Comparison of ENCODE assay signal across 8 mouse cellular contexts in the genomic region with DNA sequence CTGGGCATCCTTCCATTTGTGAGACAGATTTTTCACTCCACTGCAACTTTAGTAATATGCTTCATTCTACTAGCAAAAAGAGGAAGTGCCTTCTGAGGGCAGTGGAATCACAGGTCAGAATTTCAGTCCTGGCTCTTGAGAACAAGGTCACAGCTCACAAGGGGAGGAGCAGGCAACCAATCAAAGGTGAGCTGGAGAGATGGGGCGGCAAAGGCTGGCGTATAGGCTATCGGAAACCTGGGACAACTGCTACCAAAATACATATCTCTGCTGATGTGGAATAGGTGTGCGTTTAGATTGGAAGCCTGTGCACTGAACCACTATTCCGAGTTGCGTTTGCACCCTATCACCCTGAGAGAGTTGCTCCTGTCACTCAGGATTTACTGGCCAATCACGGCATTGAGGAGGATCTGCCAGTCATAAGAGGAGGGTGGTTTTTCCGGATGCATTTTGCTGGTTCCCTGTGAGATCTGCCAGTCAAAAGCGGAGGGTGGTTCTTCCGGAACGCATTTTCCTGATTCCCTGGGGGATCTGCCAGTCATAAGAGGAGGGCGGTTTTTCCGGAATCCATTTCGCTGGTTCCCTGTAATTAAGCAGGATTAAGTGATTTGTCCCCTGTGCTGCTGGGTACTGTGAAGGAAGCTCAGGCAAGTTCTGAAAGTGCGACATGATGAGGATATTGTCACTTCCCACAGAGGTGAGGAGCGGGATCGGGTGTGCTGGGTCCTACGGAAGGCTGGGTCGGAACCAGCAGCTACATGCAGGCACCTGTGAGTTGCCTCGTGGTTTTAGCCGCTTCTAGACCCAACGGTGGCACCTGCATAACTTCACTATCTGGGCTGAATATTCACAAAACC.
DNase-seq lines count a peak whose midpoint lies in the region; ATAC-seq lines count a peak whose summit lies in the region.
"Not testable (repeated sequence)": the region's sequence is repeated elsewhere in the genome, so short reads cannot be mapped to it uniquely, and the experiment has no call there.

No protein-coding gene starts in this region.

- not testable (repeated sequence) for H3K36me3 ChIP-seq in hindbrain, embryonic 14.5 days (replicated peaks; ENCODE audit: control insufficient read depth, insufficient read depth)

- peak overlapping the region; percentile 84 for H3K27ac ChIP-seq in hindbrain, embryonic 14.5 days

- not testable (repeated sequence) for H3K27me3 ChIP-seq in hindbrain, embryonic 14.5 days (ENCODE audit: control insufficient read depth, insufficient read depth, low read length)

- ATAC-seq in hindbrain, embryonic 14.5 days (ENCODE audit: low FRiP score): peak; percentile 100

- H3K4me1 ChIP-seq in hindbrain, embryonic 14.5 days (replicated peaks; ENCODE audit: control insufficient read depth, insufficient read depth, low read length): not testable (repeated sequence)

- WGBS in hindbrain, embryonic 14.5 days: under 1% methylated on average over 20 of the region's 22 CpGs

- peak overlapping the region; percentile 66 for H3K9ac ChIP-seq in hindbrain, embryonic 14.5 days

- DNase-seq in R1 (ENCODE audit: low read depth, low spot score): peak; percentile 100
- peak; percentile 88 for DNase-seq in cerebellum, postnatal 25 days
- peak; percentile 74 to 88 for DNase-seq in frontal cortex, postnatal 25 days (ENCODE audit: low spot score in 2 of 2)
- peak; percentile 95 for DNase-seq in hindbrain, embryonic 14.5 days (ENCODE audit: low spot score)
- DNase-seq in layer of hippocampus, postnatal 36 days: peak; percentile 90
- DNase-seq in lung, postnatal 36 days: peak; percentile 97
- peak; percentile 99 for DNase-seq in retina, postnatal 1 day
- peak; percentile 83 to 90 for DNase-seq in urinary bladder, adult 18-20 months (ENCODE audit: low spot score in 2 of 2)

- H3K4me3 ChIP-seq in hindbrain, embryonic 14.5 days (replicated peaks; ENCODE audit: low read length): peak overlapping the region; percentile 42

- H3K9me3 ChIP-seq in hindbrain, embryonic 14.5 days (ENCODE audit: control insufficient read depth, low read length): not testable (repeated sequence)

- H3K4me2 ChIP-seq in hindbrain, embryonic 14.5 days (replicated peaks): peak overlapping the region; percentile 61

Comparison
In these comparisons a context has a peak if more than half of its experiments do, and no peak if none do; other contexts are left out.
1. Peak in every context shown above with its lines: DNase-seq, ATAC-seq, H3K4me3 ChIP-seq and H3K27ac ChIP-seq.